Mouse (Mus musculus) CH12.LX (cell line): ENCODE measurements around the gene Krt16. TPM values are rescaled to one million over a fixed set of nuclear protein-coding genes. Genes with fewer than 3 reads are reported as not detected.
A peak's percentile ranks its signal among the peaks of the same experiment; 100 is the strongest.
"Not testable (repeated sequence)": the region's sequence is repeated elsewhere in the genome, so short reads cannot be mapped to it uniquely, and the experiment has no call there.

Source experiments
- DNase-seq: peaks from one replicate; pipeline ENCODE4 v3.0.0-alpha.2; 2013; ENCODE audit errors: extremely low read depth
- H3K27ac ChIP-seq: 2 replicates; pipeline ENCODE4 v1.5.1; 2012; ENCODE audit warnings: low read depth, mild to moderate bottlenecking, control low read depth, moderate library complexity; ENCODE audit not compliant: insufficient read depth
- H3K27me3 ChIP-seq: replicated peaks from 2 replicates; pipeline ENCODE3; 2012; ENCODE audit warnings: inconsistent platforms
- H3K36me3 ChIP-seq, 2 experiments: replicated peaks in 1 of 2; 2 replicates each; pipeline versions ENCODE3 to v1.6.1; 2012; ENCODE audit warnings: inconsistent platforms in 1 of 2, low read length in 1 of 2, mild to moderate bottlenecking in 1 of 2, mixed read lengths in 1 of 2, moderate library complexity in 1 of 2; ENCODE audit not compliant: control insufficient read depth in 1 of 2, insufficient read depth in 1 of 2
- H3K4me1 ChIP-seq, 2 experiments: 2 replicates each; pipeline ENCODE4 v1.6.1; 2012; ENCODE audit warnings: inconsistent platforms in 1 of 2, moderate library complexity in 1 of 2; ENCODE audit not compliant: insufficient read depth in 2 of 2, control insufficient read depth in 1 of 2
- H3K4me2 ChIP-seq: 2 replicates; pipeline ENCODE4 v1.6.1; 2012; ENCODE audit warnings: low read depth, mild to moderate bottlenecking, control low read depth; ENCODE audit not compliant: poor library complexity, insufficient read depth, severe bottlenecking
- H3K4me3 ChIP-seq, 3 experiments: fragments of 150-350 bp in 1 of 3; sonication (generic) in 1 of 3; replicated peaks in 1 of 3; 2 replicates each; pipeline versions ENCODE3 to v1.5.1; 2011 to 2012; ENCODE audit warnings: low read depth in 2 of 3, low read length in 2 of 3, mild to moderate bottlenecking in 2 of 3, moderate library complexity in 2 of 3, control low read depth in 1 of 3, improper control_type of control experiment in 1 of 3, inconsistent platforms in 1 of 3, mixed read lengths in 1 of 3; ENCODE audit not compliant: poor library complexity in 1 of 3
- H3K79me2 ChIP-seq: replicated peaks from 2 replicates; pipeline ENCODE4 v1.6.1; 2012; ENCODE audit warnings: mild to moderate bottlenecking, moderate library complexity; ENCODE audit not compliant: control insufficient read depth, poor library complexity, insufficient read depth, severe bottlenecking; ENCODE audit errors: extremely low read depth
- H3K9ac ChIP-seq: 2 replicates; pipeline ENCODE4 v1.6.1; 2012; ENCODE audit warnings: low read depth, mild to moderate bottlenecking, control low read depth, moderate library complexity; ENCODE audit not compliant: insufficient read depth
- H3K9me3 ChIP-seq: replicated peaks from 2 replicates; pipeline ENCODE3; 2012; ENCODE audit warnings: low read length, inconsistent platforms, mixed read lengths
- CTCF ChIP-seq, 2 experiments: IDR thresholded peaks in 1 of 2; conservative IDR thresholded peaks in 1 of 2; 2 replicates each; pipeline ENCODE4 v1.5.1; 2011 to 2012; ENCODE audit warnings: low read depth in 2 of 2, low read length in 2 of 2, improper control_type of control experiment in 1 of 2, inconsistent platforms in 1 of 2, mild to moderate bottlenecking in 1 of 2, moderate library complexity in 1 of 2
- EP300 ChIP-seq: IDR thresholded peaks from 2 replicates; pipeline ENCODE4 v1.6.1; 2011; ENCODE audit warnings: low read length, improper control_type of control experiment
- ETS1 ChIP-seq: conservative IDR thresholded peaks from 2 replicates; pipeline ENCODE4 v1.6.1; 2012; ENCODE audit warnings: low read depth, mild to moderate bottlenecking, inconsistent platforms, low read length, improper control_type of control experiment, moderate library complexity
- IRF4 ChIP-seq: IDR thresholded peaks from 2 replicates; pipeline ENCODE4 v1.6.1; 2014; ENCODE audit warnings: low read depth, mild to moderate bottlenecking, inconsistent platforms, low read length, improper control_type of control experiment
- KAT2A ChIP-seq: IDR thresholded peaks from 2 replicates; pipeline ENCODE4 v1.6.1; 2012; ENCODE audit warnings: low read length, improper control_type of control experiment, inconsistent platforms; ENCODE audit not compliant: insufficient replicate concordance
- SMC3 ChIP-seq: IDR thresholded peaks from 2 replicates; pipeline ENCODE4 v1.6.1; 2011; ENCODE audit warnings: low read depth, low read length, improper control_type of control experiment
- TCF12 ChIP-seq: IDR thresholded peaks from 2 replicates; pipeline ENCODE4 v1.6.1; 2014; ENCODE audit warnings: low read depth, mild to moderate bottlenecking, inconsistent platforms, low read length, improper control_type of control experiment
- UBTF ChIP-seq: IDR thresholded peaks from 2 replicates; pipeline ENCODE4 v1.6.1; 2012; ENCODE audit warnings: low read depth, mild to moderate bottlenecking, inconsistent platforms, low read length, improper control_type of control experiment, moderate library complexity
- ZKSCAN1 ChIP-seq: IDR thresholded peaks from 2 replicates; pipeline ENCODE4 v1.6.1; 2012; ENCODE audit warnings: low read depth, inconsistent platforms, low read length, improper control_type of control experiment, borderline replicate concordance
- dilution Hi-C: fragments of 300-500 bp; cut with MboI; formaldehyde crosslinking; loops from 2 replicates; pipeline ENCODE4 v1.14.3; 2020; ENCODE audit warnings: low sequenced_read_pairs; ENCODE audit not compliant: extremely low pct_unique_long_range_greater_than_20kb, extremely low pct_ligation_motif_present
- in situ Hi-C: fragments of 300-500 bp; cut with MboI; formaldehyde crosslinking; loops from 3 replicates; pipeline ENCODE4 v1.14.3; 2019; ENCODE audit warnings: low sequenced_read_pairs, low pct_ligation_motif_present, low pct_unique_long_range_greater_than_20kb, mixed read lengths
- polyA plus RNA-seq: library from polyadenylated mRNA; unstranded; fragments of >175 nt; gene quantifications from 2 replicates; pipeline ENCODE4 v1.2.1, GENCODE M21; 2012; ENCODE audit warnings: low read depth; ENCODE audit not compliant: insufficient read length
- total RNA-seq, 2 experiments: library from RNA; depleted of rRNA; stranded (reverse); fragments of 300-350 nt in 1 of 2; fragments of >200 nt in 1 of 2; gene quantifications; 2 replicates each; pipeline ENCODE4 v1.2.3; 2012 to 2014

Krt16 gene
- total and polyA plus RNA-seq, 3 experiments, result 0.08 TPM; not detected in 2

- H3K36me3 ChIP-seq, H3K9ac ChIP-seq, H3K4me1 ChIP-seq, H3K79me2 ChIP-seq, H3K9me3 ChIP-seq, dilution Hi-C loops, H3K4me2 ChIP-seq, DNase-seq, H3K4me3 ChIP-seq, in situ Hi-C loops, H3K27ac ChIP-seq: not testable (repeated sequence)
- peak in 1 of 2 experiments; percentile 25; a peak in 1 of 4 replicates for TF ChIP-seq CTCF (conservative IDR thresholded peaks at IDR 0.05 in 1 of 2, IDR thresholded peaks at IDR 0.05 in 1 of 2; ENCODE audit: low read depth in 2 of 2, low read length in 2 of 2)
- peaks cover 66% of the 10 kb centered on the region for H3K27me3 ChIP-seq
Measured at GRCm38 (mm10) chr11:100246471-100246870, 2.2 kb downstream of the Krt16 start.

- H3K79me2 ChIP-seq, in situ Hi-C loops, H3K27ac ChIP-seq: not testable (repeated sequence)
Measured at GRCm38 (mm10) chr11:100240272-100240671, 8.4 kb downstream of the Krt16 start.

GRCm38 (mm10) chr11:100221741-100222140 lies 27.0 kb downstream of the Krt16 start:
- Histone ChIP-seq H3K9me3 (peaks cover 25% of the 10 kb centered on the region), H3K27ac (no peak overlapping the region), H3K4me2 (peak overlapping the region; percentile 22), H3K4me1 (peaks cover 0 to 6% of the 10 kb centered on the region in 2 experiments; a peak in 1 of 4 replicates), H3K27me3 (peaks cover 72% of the 10 kb centered on the region), H3K36me3 (no peaks in the 10 kb centered on the region), H3K9ac (no peak overlapping the region), H3K79me2 (no peaks in the 10 kb centered on the region), H3K4me3 (no peak overlapping the region)
- dilution Hi-C loops (no loop called here), in situ Hi-C loops (no loop called here)
- no peak for TF ChIP-seq KAT2A
- TF ChIP-seq SMC3, result no peak
- no peak for TF ChIP-seq EP300
- TF ChIP-seq UBTF, result no peak
- TF ChIP-seq TCF12, result no peak
- TF ChIP-seq ZKSCAN1, result no peak
- DNase-seq, result peak; percentile 5

More at GRCm38 (mm10) chr11:100240272-100240671, 8.4 kb downstream of the Krt16 start:
- H3K4me3 ChIP-seq, dilution Hi-C loops, H3K36me3 ChIP-seq, H3K4me2 ChIP-seq, H3K9ac ChIP-seq, H3K4me1 ChIP-seq: not testable (repeated sequence)
- TF ChIP-seq ETS1, result peak; percentile 93
- peak; percentile 62 for TF ChIP-seq IRF4
- peaks cover 71% of the 10 kb centered on the region for H3K27me3 ChIP-seq
- H3K9me3 ChIP-seq, result peaks cover 10% of the 10 kb centered on the region
- DNase-seq, result peak; percentile 13
